Mouse (Mus musculus): ENCODE results near the gene Lsamp. TPM values are rescaled to one million over a fixed set of nuclear protein-coding genes. Genes with fewer than 3 reads are reported as not detected.
"Not testable (repeated sequence)": the region's sequence is repeated elsewhere in the genome, so short reads cannot be mapped to it uniquely, and the experiment has no call there.

Lsamp gene
- polyA plus RNA-seq, 1 experiment from 2014 or later: 4.0 TPM

GRCm38 (mm10) chr16:41976897-41977296 is 1992.7 kb downstream of the Lsamp start:
- H3K9ac ChIP-seq: no peak overlapping the region
- no peak overlapping the region for H3K4me3 ChIP-seq (replicated peaks)
- no peaks in the 10 kb centered on the region for H3K27me3 ChIP-seq (replicated peaks)
- 77% methylated on average over 5 of the region's 5 CpGs for WGBS
- no peak overlapping the region for H3K27ac ChIP-seq
- no peaks in the 10 kb centered on the region for H3K4me1 ChIP-seq (replicated peaks)
- no peaks in the 10 kb centered on the region for H3K36me3 ChIP-seq
- ATAC-seq: no peak
- H3K4me2 ChIP-seq (replicated peaks): no peak overlapping the region
- no peaks in the 10 kb centered on the region for H3K9me3 ChIP-seq

DNA sequence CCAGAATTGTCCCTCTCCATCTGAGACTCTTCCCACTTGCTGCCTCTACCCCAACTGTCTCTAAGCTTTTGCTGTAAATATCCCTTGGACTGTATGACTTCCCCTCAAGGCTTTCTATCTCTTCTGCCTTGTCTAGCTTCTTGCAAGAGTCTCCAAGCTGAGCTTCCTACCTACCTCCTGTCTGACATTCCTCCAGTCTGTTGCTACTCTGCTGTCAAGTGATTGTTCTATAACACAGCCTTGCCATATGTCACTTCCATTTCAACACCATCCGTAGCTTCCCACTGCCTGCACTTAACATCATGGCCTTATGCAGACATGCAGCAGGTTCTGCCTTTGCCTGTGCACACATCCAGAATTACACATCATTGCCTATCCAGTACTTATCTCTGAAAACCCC is 2012.8 kb downstream of the Lsamp start:
- Histone ChIP-seq H3K9ac (no peak overlapping the region), H3K4me1 (replicated peaks) (no peaks in the 10 kb centered on the region), H3K27ac (no peak overlapping the region), H3K4me3 (replicated peaks) (no peak overlapping the region), H3K36me3 (no peaks in the 10 kb centered on the region), H3K9me3 (no peaks in the 10 kb centered on the region), H3K27me3 (replicated peaks) (no peaks in the 10 kb centered on the region), H3K4me2 (replicated peaks) (no peak overlapping the region)
- no peak for ATAC-seq
- 60% methylated on average over 1 of the region's 1 CpGs for WGBS

DNA sequence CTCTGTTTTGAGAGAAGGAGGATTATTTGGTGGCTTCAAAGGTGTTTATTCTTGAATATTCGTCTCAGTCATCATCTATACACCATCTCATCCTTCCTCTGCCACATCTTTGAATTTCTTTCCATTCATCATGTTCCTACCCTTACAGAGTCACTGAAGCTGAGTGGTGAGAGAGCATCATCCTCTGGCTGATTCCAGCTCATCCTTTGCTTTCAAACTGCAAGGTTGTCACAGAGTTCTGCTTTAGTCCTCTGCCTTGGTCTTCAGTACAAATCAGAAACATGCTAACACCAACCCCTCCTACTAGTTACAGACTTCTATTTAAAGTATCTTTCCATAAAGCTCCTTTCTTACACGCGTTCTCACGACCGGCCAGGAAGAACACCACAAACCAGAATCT is 2018.8 kb downstream of the Lsamp start:
- H3K36me3 ChIP-seq: no peaks in the 10 kb centered on the region
- H3K4me2 ChIP-seq (replicated peaks): no peak overlapping the region
- H3K27me3 ChIP-seq (replicated peaks): no peaks in the 10 kb centered on the region
- no peaks in the 10 kb centered on the region for H3K4me1 ChIP-seq (replicated peaks)
- ATAC-seq: no peak
- H3K9me3 ChIP-seq: no peaks in the 10 kb centered on the region
- no peak overlapping the region for H3K27ac ChIP-seq
- 92% methylated on average over 5 of the region's 5 CpGs for WGBS
- no peak overlapping the region for H3K9ac ChIP-seq
- H3K4me3 ChIP-seq (replicated peaks): no peak overlapping the region

- ATAC-seq; H3K27ac ChIP-seq; H3K9me3 ChIP-seq; H3K36me3 ChIP-seq; H3K4me2 ChIP-seq (replicated peaks); H3K9ac ChIP-seq; H3K27me3 ChIP-seq (replicated peaks); H3K4me1 ChIP-seq (replicated peaks); H3K4me3 ChIP-seq (replicated peaks): not testable (repeated sequence)
- WGBS: 85% methylated on average over 10 of the region's 11 CpGs
Observed at GRCm38 (mm10) chr16:42003506-42003905, 2019.3 kb downstream of the Lsamp start.

GRCm38 (mm10) chr16:42004166-42004565 is 2020.0 kb downstream of the Lsamp start:
- no peaks in the 10 kb centered on the region for H3K36me3 ChIP-seq
- no peak overlapping the region for H3K4me2 ChIP-seq (replicated peaks)
- no peak overlapping the region for H3K27ac ChIP-seq
- no peak overlapping the region for H3K9ac ChIP-seq
- no peak for ATAC-seq
- H3K9me3 ChIP-seq: no peaks in the 10 kb centered on the region
- H3K4me1 ChIP-seq (replicated peaks): no peaks in the 10 kb centered on the region
- WGBS: 66% methylated on average over 1 of the region's 1 CpGs
- H3K4me3 ChIP-seq (replicated peaks): no peak overlapping the region
- H3K27me3 ChIP-seq (replicated peaks): no peaks in the 10 kb centered on the region

- Histone ChIP-seq H3K9me3 (no peaks in the 10 kb centered on the region), H3K27me3 (replicated peaks) (no peaks in the 10 kb centered on the region), H3K4me1 (replicated peaks) (no peaks in the 10 kb centered on the region), H3K4me2 (replicated peaks) (no peak overlapping the region), H3K27ac (no peak overlapping the region), H3K9ac (no peak overlapping the region), H3K4me3 (replicated peaks) (no peak overlapping the region), H3K36me3 (no peaks in the 10 kb centered on the region)
- WGBS: 59% methylated on average over 5 of the region's 5 CpGs
- no peak for ATAC-seq
Observed at GRCm38 (mm10) chr16:42014937-42015336, 2030.8 kb downstream of the Lsamp start.

GRCm38 (mm10) chr16:42015443-42015842 is 2031.3 kb downstream of the Lsamp start:
- Histone ChIP-seq H3K4me1 (replicated peaks) (no peaks in the 10 kb centered on the region), H3K9ac (no peak overlapping the region), H3K9me3 (no peaks in the 10 kb centered on the region), H3K4me3 (replicated peaks) (no peak overlapping the region), H3K27me3 (replicated peaks) (no peaks in the 10 kb centered on the region), H3K36me3 (no peaks in the 10 kb centered on the region), H3K27ac (no peak overlapping the region), H3K4me2 (replicated peaks) (no peak overlapping the region)
- 57% methylated on average over 3 of the region's 3 CpGs for WGBS
- ATAC-seq: no peak

DNA sequence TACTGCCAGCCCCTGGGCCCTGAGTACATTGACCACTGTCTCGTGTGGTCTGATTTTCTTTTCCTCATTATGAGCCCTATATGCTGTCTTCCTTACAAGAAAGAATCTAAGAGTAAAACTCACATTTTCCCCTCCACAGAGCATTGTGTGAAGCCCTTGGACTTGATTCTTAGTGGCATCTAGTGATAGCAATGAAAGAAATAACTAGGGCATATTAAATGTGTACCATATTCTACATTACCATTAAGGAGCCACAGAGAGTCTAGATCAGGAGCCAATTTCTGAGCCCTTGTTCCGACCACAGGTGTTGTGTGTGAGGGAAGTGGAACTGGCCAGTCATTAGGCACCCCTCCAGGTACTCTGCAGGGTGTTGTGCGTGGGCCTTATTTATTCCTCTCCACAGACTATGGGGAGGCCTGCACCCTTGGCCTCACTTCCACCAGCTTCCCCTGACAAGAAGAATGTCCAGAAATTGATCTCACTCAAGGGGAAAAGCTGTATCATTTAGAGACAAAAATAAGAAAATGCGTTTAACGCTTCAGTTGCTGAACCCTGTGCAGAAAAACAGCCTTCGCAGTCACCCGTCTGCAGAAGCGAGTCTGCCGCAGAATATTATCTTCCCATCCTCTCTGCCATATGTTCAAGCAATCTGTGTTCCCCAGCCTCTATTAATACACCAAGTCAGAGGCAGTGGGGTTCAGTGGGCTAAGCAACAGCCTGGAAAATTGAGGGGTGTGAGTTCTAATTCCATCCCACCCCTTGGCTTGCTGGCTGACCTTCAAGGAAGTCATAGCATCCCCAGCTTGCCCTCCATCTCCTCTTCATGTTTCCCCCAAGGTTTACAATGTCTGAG is 2032.9 kb downstream of the Lsamp start:
- Histone ChIP-seq H3K27me3 (replicated peaks) (no peaks in the 10 kb centered on the region), H3K4me3 (replicated peaks) (no peak overlapping the region), H3K27ac (no peak overlapping the region), H3K9me3 (no peaks in the 10 kb centered on the region), H3K36me3 (no peaks in the 10 kb centered on the region), H3K4me1 (replicated peaks) (no peaks in the 10 kb centered on the region), H3K4me2 (replicated peaks) (no peak overlapping the region), H3K9ac (no peak overlapping the region)
- no peak for ATAC-seq
- whole genome bisulfite sequencing: 93% methylated on average over 9 of the region's 9 CpGs

DNA sequence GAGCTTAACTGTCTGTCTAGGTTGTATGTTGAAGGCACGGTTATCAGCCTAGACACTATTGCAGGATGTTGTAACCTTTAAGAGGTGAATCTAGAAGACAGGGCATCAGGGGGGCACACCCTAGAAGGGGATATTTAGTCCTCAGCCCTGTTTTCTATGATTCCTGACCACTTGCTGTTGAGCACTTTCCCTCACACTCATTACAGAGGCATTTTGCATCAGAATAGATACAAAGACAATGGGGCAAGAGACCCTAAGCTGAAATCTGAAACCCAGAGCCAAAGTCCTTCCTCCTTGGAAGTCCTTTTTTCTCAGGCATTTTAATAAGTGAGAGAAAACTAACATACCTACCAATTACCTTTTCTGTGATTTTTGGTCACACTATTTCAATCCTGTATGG is 2038.4 kb downstream of the Lsamp start:
- no peak overlapping the region for H3K4me2 ChIP-seq (replicated peaks)
- H3K4me3 ChIP-seq (replicated peaks): no peak overlapping the region
- ATAC-seq: no peak
- no peaks in the 10 kb centered on the region for H3K36me3 ChIP-seq
- H3K9ac ChIP-seq: no peak overlapping the region
- 67% methylated on average over 1 of the region's 1 CpGs for WGBS
- no peaks in the 10 kb centered on the region for H3K4me1 ChIP-seq (replicated peaks)
- no peaks in the 10 kb centered on the region for H3K27me3 ChIP-seq (replicated peaks)
- no peak overlapping the region for H3K27ac ChIP-seq
- no peaks in the 10 kb centered on the region for H3K9me3 ChIP-seq

DNA sequence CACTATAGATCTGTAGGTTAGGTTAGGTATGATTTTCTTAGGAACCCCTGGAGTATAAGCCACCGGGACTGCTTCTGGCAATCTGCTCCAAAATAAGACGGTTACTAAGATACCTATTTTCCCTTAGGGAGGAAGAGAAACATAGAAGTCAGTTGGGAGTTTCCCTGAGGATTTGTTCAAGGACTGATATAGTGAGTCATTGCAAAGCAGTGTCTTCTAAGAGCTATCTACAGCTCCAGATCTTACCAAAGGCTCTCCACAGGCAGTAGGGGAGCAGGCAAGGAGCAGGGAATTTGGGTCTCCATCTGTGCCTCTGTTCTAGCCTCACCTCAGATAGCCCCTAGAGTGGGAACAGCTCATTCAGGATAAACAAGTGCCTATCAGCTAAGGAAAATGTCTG is 2047.9 kb downstream of the Lsamp start:
- 83% methylated on average over 2 of the region's 2 CpGs for WGBS
- no peak overlapping the region for H3K4me3 ChIP-seq (replicated peaks)

DNA sequence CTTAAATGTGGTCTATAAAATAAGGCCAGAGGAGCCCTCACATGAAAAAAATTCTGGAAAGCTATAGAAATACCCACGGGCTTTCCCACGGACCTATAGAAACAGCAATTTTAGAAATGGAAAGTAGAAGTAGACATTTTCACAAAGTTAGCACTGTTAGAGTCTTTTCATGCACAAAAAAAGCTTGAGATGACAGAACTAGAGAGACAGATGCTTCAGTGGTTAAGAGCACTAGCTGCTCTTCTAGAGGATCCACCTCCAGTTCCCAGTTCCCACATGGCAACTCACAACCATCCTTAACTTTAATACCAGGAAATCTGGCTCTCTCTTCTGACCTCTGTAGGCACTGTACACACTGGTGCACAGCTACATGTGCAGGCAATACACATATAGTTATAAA is 2049.3 kb downstream of the Lsamp start:
- Histone ChIP-seq H3K9ac (no peak overlapping the region), H3K4me3 (replicated peaks) (no peak overlapping the region), H3K4me2 (replicated peaks) (no peak overlapping the region), H3K27ac (no peak overlapping the region), H3K27me3 (replicated peaks) (no peaks in the 10 kb centered on the region), H3K4me1 (replicated peaks) (no peaks in the 10 kb centered on the region), H3K36me3 (no peaks in the 10 kb centered on the region), H3K9me3 (no peaks in the 10 kb centered on the region)
- no peak for ATAC-seq
- WGBS: 82% methylated on average over 2 of the region's 2 CpGs

More for the DNA sequence above, 2047.9 kb downstream of the Lsamp start:
- Histone ChIP-seq H3K9ac (no peak overlapping the region), H3K27me3 (replicated peaks) (no peaks in the 10 kb centered on the region), H3K9me3 (no peaks in the 10 kb centered on the region), H3K4me1 (replicated peaks) (no peaks in the 10 kb centered on the region), H3K4me2 (replicated peaks) (no peak overlapping the region), H3K36me3 (no peaks in the 10 kb centered on the region), H3K27ac (no peak overlapping the region)
- ATAC-seq: no peak

GRCm38 (mm10) chr16:42048138-42048537 is 2064.0 kb downstream of the Lsamp start:
- ATAC-seq: no peak
- no peak overlapping the region for H3K4me2 ChIP-seq (replicated peaks)
- H3K27ac ChIP-seq: no peak overlapping the region

DNA sequence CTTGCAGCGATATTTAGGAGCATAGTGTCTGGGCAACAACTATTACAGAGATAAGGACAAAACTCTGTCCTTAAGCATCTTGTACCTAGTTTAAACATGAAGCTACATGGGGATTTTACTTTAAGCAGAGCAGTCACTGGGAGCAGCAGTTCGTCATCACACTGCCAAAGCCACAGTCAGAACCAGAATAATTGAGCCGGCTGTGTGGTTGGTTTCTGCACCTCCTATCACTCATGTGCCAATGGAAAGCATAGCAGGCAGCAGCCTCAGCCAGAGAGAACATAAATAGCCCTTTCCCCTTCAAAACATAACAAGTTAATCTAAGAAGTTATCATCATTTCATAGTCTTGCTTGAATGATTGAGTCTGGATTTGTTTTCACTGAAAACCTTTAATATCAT is 2075.8 kb downstream of the Lsamp start:
- no peak overlapping the region for H3K9ac ChIP-seq
- no peaks in the 10 kb centered on the region for H3K9me3 ChIP-seq
- no peaks in the 10 kb centered on the region for H3K4me1 ChIP-seq (replicated peaks)
- ATAC-seq: no peak
- 61% methylated on average over 3 of the region's 3 CpGs for WGBS
- H3K27me3 ChIP-seq (replicated peaks): no peaks in the 10 kb centered on the region
- H3K27ac ChIP-seq: no peak overlapping the region
- no peak overlapping the region for H3K4me3 ChIP-seq (replicated peaks)
- H3K4me2 ChIP-seq (replicated peaks): no peak overlapping the region
- no peaks in the 10 kb centered on the region for H3K36me3 ChIP-seq

More at GRCm38 (mm10) chr16:42048138-42048537, 2064.0 kb downstream of the Lsamp start:
- Histone ChIP-seq H3K36me3 (no peaks in the 10 kb centered on the region), H3K9me3 (no peaks in the 10 kb centered on the region), H3K27me3 (replicated peaks) (no peaks in the 10 kb centered on the region), H3K4me3 (replicated peaks) (no peak overlapping the region), H3K4me1 (replicated peaks) (no peaks in the 10 kb centered on the region), H3K9ac (no peak overlapping the region)

Measured in intestine, embryonic 15.5 days (tissue).